Mouse (Mus musculus) kidney, postnatal 0 days (tissue): Measurements from ENCODE around the gene Prdm11. TPM values are rescaled to one million over a fixed set of nuclear protein-coding genes. Genes with fewer than 3 reads are reported as not detected.

Experiments
- ATAC-seq: fragments of 200-750 bp; cut with Nextera tagmentation; replicated peaks from 2 replicates; pipeline ENCODE4 v1.8.0; 2017; ENCODE audit warnings: low read depth, moderate number of reproducible peaks, moderate TSS enrichment, moderate library complexity; ENCODE audit not compliant: low FRiP score
- DNase-seq: peaks from one replicate; pipeline ENCODE4 v3.0.0-alpha.2; 2016; ENCODE audit warnings: low spot score
- H3K27ac ChIP-seq: fragments of 300-500 bp; sonication (generic); 2 replicates; pipeline ENCODE4 v1.5.1; 2014; ENCODE audit warnings: mild to moderate bottlenecking
- H3K27me3 ChIP-seq: fragments of 300-500 bp; sonication (generic); 2 replicates; pipeline ENCODE4 v1.6.1; 2014; ENCODE audit warnings: low read length, mixed read lengths; ENCODE audit not compliant: insufficient read depth
- H3K36me3 ChIP-seq: fragments of 300-500 bp; sonication (generic); 2 replicates; pipeline ENCODE4 v1.6.1; 2014; ENCODE audit warnings: low read length, mixed read lengths; ENCODE audit not compliant: insufficient read depth
- H3K4me1 ChIP-seq: fragments of 300-500 bp; sonication (generic); replicated peaks from 2 replicates; pipeline ENCODE4 v1.6.1; 2014; ENCODE audit warnings: antibody characterized with exemption, low read length, mixed read lengths; ENCODE audit not compliant: insufficient read depth
- H3K4me2 ChIP-seq: fragments of 300-500 bp; sonication (generic); 2 replicates; pipeline ENCODE4 v1.6.1; 2014; ENCODE audit warnings: mild to moderate bottlenecking, low read length, moderate library complexity, mixed read lengths
- H3K4me3 ChIP-seq: fragments of 300-500 bp; sonication (generic); replicated peaks from 2 replicates; pipeline ENCODE4 v1.5.1; 2014; ENCODE audit warnings: low read depth, low read length
- H3K9ac ChIP-seq: fragments of 300-500 bp; sonication (generic); 2 replicates; pipeline ENCODE4 v1.6.1; 2014; ENCODE audit warnings: low read depth, low read length
- H3K9me3 ChIP-seq: fragments of 300-500 bp; sonication (generic); replicated peaks from 2 replicates; pipeline ENCODE4 v1.6.1; 2016; ENCODE audit warnings: low read length, inconsistent platforms, mixed read lengths
- CTCF ChIP-seq: IDR thresholded peaks from 2 replicates; pipeline ENCODE4 v1.5.1; 2016; ENCODE audit warnings: antibody characterized with exemption, low read depth, mild to moderate bottlenecking, moderate library complexity
- WGBS: fragments of 180-500 bp; shearing (Covaris S2); extraction: QIAGEN DNeasy Blood & Tissue Kit; methylation state at CpG from one replicate; pipeline ENCODE4 v1.1.7; 2014; 5-methylcytosine and 5-hydroxymethylcytosine counted together
- polyA plus RNA-seq: library from polyadenylated mRNA; unstranded; fragments of >200 nt; fragmentation: Nextera tagmentation; extraction: Ambion mirVana; gene quantifications from 2 replicates; pipeline ENCODE4 v1.2.1, GENCODE M21; 2015

The Prdm11 gene
- polyA plus RNA-seq, 1 experiment from 2014 or later = 4.9 TPM

DNA sequence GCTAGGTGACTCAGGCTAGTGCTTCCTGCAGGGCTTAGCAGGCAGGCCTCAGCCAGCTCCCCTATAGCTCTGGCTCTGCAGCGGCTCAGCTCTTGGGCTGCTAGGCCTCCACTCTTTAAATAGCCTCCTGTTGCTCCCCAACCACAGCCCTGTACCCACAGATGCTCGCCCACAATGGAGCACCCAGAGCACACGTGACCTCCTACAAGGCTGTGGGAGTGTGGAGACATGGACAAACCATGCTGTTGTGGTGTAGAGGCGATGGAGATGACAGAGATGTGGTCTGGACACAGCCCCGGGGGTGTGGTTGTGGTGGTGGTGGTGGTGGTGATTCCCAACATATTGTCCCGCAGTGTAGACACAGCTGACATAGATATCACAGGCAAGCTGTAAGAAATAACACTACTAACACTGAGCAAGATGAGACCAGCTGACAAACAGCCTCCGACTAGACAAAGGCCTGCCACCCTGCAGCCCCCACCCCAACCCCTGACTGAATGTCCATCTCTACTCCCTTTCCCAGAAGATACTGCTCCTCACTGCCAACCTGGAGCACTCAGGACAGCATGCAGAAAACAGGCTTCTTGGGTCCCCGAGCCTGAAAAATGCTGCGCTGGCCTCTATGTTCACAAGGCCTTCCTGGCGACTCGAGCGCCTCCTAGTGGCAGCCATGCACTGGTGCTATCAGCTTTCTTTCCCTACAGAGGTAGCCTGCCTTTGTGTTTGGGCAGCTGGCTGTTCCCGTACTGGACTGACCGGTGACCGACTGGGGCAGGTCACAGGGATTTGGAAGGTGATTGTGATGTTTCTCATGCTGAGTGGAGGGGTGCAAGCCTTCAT is 30.0 kb upstream of the Prdm11 start:
- WGBS = 47% methylated on average over 15 of the region's 15 CpGs

DNA sequence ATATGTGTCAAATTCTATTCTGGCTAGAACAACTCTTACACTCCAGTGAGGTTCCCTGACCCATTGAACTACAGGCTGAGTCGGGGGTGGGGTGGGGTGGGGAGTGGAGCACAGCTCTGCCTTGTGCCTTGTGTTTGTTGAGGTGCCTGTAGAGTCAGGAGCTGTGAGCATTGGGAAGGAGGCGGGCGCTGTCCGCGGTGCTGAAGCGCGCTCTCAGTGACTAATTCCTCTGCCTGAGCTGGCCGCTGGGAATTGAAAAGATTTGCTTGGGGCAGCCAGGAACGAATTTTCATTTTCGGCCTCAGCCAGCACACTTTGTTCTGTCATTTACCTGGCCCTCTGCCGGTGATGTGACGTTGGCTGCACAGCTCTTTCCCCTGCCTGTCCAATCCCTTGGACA is 25.7 kb upstream of the Prdm11 start:
- WGBS = 3% methylated on average over 12 of the region's 12 CpGs
- Histone ChIP-seq H3K9ac (no peak overlapping the region), H3K4me3 (no peak overlapping the region), H3K27ac (no peak overlapping the region), H3K4me1 (no peaks in the 10 kb centered on the region), H3K4me2 (no peak overlapping the region), H3K36me3 (no peaks in the 10 kb centered on the region), H3K27me3 (no peaks in the 10 kb centered on the region), H3K9me3 (no peaks in the 10 kb centered on the region)
- peak; percentile 90 for DNase-seq
- TF ChIP-seq CTCF = peak; percentile 22; the same call in 1 of the 2 replicates
- no peak; the same call in 1 of the 2 replicates for ATAC-seq

More for the DNA sequence above, 30.0 kb upstream of the Prdm11 start:
- Histone ChIP-seq H3K4me2 (no peak overlapping the region), H3K27ac (no peak overlapping the region), H3K4me3 (no peak overlapping the region), H3K4me1 (no peaks in the 10 kb centered on the region), H3K9ac (no peak overlapping the region), H3K9me3 (no peaks in the 10 kb centered on the region), H3K27me3 (no peaks in the 10 kb centered on the region), H3K36me3 (no peaks in the 10 kb centered on the region)
- DNase-seq = peak; percentile 86
- peak; percentile 95 for TF ChIP-seq CTCF
- ATAC-seq = no peak

DNA sequence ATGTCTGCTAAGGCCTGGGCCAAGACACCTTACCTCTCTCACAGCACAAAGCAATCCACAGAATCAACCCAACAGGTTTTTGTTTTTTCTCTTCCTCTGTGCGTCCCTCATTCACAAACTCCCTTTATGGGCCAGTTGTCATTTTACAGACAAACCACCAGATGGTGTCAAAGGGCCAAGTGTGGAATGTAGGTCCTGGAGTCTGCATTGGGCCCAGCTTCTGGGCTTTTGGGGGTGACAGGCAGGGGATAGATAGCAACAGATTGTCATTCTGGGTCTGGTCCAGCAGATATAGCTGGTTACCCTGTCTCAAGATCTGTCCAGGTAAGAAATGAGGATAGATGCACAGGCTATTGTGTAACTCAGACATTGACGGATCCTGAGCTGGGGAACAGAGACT is 23.0 kb upstream of the Prdm11 start:
- Histone ChIP-seq H3K27me3 (no peaks in the 10 kb centered on the region), H3K4me2 (no peak overlapping the region), H3K27ac (no peak overlapping the region), H3K9ac (no peak overlapping the region), H3K36me3 (no peaks in the 10 kb centered on the region), H3K4me1 (no peaks in the 10 kb centered on the region), H3K4me3 (no peak overlapping the region), H3K9me3 (no peaks in the 10 kb centered on the region)
- TF ChIP-seq CTCF = peak; percentile 91
- peak; percentile 77 for DNase-seq
- 33% methylated on average over 2 of the region's 2 CpGs for WGBS
- no peak for ATAC-seq

DNA sequence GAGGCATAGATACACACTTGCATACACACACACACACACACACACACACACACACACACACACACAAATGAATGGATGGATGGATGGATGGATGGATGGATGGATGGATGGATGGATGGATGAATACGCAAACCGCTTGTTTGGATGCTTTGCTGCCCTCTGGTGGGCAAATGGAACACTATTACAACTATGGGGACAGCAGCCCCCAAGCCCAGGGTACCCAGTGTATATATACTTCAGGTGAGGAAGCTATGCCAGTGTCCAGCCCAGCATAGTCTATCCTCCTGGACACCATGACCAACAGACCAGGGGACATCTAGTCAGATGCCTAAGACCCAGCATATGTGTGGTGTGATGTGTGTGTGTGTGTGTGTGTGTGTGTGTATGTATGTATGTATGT is 17.4 kb upstream of the Prdm11 start:
- no peaks in the 10 kb centered on the region for H3K36me3 ChIP-seq
- H3K9ac ChIP-seq = no peak overlapping the region
- H3K9me3 ChIP-seq = no peaks in the 10 kb centered on the region
- DNase-seq = no peak
- H3K27ac ChIP-seq = no peak overlapping the region
- no peaks in the 10 kb centered on the region for H3K4me1 ChIP-seq
- peak; percentile 59; the same call in 1 of the 2 replicates for ATAC-seq
- H3K4me3 ChIP-seq = no peak overlapping the region
- no peaks in the 10 kb centered on the region for H3K27me3 ChIP-seq
- H3K4me2 ChIP-seq = no peak overlapping the region
- 27% methylated on average over 2 of the region's 2 CpGs for WGBS
- peak; percentile 87 for TF ChIP-seq CTCF

DNA sequence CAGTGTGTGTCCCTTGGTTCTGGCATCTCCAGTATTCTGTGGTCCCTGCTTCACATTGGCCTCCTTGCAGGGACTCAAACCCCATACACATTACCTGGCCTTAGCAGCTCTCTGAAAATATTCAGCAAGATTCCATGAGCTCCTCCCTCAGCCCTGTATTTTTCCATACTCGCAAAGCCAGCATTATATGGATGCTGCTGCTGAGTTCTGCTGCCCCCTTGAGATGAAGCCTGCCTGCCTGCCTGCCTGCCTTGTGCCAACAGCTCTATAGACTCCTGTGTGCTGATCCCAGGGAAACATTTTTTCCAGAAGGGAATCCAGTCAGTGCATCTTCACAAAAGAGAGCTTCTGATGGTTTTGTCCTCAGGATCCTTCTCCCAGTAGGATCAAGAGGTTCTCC is 5.9 kb upstream of the Prdm11 start:
- ATAC-seq = no peak
- TF ChIP-seq CTCF = peak; percentile 58
- H3K27me3 ChIP-seq = no peaks in the 10 kb centered on the region
- H3K9ac ChIP-seq = no peak overlapping the region
- no peak overlapping the region for H3K4me3 ChIP-seq
- peaks cover under 1% of the 10 kb centered on the region; the same call in 1 of the 2 replicates for H3K4me1 ChIP-seq
- WGBS = 19% methylated on average over 1 of the region's 1 CpGs
- no peak for DNase-seq
- H3K27ac ChIP-seq = no peak overlapping the region
- H3K4me2 ChIP-seq = no peak overlapping the region
- no peaks in the 10 kb centered on the region for H3K36me3 ChIP-seq
- H3K9me3 ChIP-seq = no peaks in the 10 kb centered on the region

DNA sequence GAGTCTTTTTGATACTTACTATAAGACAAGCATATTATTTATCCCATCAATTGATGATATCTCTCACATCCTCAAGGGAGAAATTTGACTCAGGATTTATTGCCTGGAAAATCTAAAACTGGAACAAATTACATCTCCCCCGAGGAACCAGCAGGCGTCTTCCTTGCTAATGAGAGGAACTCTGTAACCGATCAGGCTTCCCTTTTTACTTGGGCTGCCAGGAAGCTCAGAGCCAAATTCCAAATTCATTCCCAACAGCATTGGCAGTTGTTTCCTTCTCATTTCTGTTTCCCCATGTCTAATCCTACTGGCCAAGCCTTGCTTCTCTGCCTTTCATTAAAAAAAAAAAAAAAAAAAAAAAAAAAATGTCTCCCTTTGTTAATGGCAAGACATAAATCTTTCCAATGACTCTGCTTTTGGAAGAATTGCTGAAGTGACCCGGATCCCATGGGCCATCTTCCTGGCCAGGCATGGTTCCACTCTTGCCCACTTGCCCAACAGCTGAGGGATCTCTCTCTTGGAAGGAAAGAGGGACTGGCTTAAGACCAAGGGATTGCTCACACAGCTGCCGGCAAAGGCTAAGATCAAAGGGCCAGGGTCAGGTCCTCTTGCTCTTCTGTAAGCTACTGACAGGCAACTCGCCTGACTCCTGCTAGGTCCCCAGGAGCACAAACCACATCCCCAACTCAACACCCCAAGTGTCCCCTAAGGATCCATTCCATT is 2.8 kb upstream of the Prdm11 start:
- H3K4me3 ChIP-seq = no peak overlapping the region
- H3K36me3 ChIP-seq = no peaks in the 10 kb centered on the region
- DNase-seq (no peak), ATAC-seq (no peak)
- no peak overlapping the region for H3K4me2 ChIP-seq
- no peaks in the 10 kb centered on the region for H3K9me3 ChIP-seq
- H3K27me3 ChIP-seq = no peaks in the 10 kb centered on the region
- H3K9ac ChIP-seq = no peak overlapping the region
- H3K4me1 ChIP-seq = peaks cover 17% of the 10 kb centered on the region; the same call in 1 of the 2 replicates
- no peak overlapping the region for H3K27ac ChIP-seq
- TF ChIP-seq CTCF = peak; percentile 11; the same call in 1 of the 2 replicates
- 17% methylated on average over 6 of the region's 6 CpGs for WGBS
